Mouse (Mus musculus) liver, adult 2 months (tissue): ENCODE data around the gene Olfr750. TPM values are rescaled to one million over a fixed set of nuclear protein-coding genes. Genes with fewer than 3 reads are reported as not detected.

ENCODE experiments used
- DNase-seq: peaks from one replicate; pipeline ENCODE4 v3.0.0-alpha.2; 2011; ENCODE audit warnings: low read depth, low spot score; ENCODE audit errors: extremely low read depth
- H3K27ac ChIP-seq: fragments of 200-500 bp; replicated peaks from 2 replicates; pipeline ENCODE4 v1.5.1; 2012; ENCODE audit warnings: low read depth, mild to moderate bottlenecking, control low read depth, inconsistent platforms, low read length; ENCODE audit not compliant: insufficient read depth
- H3K27me3 ChIP-seq: fragments of 200-500 bp; 2 replicates; pipeline ENCODE4 v1.6.1; 2012; ENCODE audit warnings: mild to moderate bottlenecking, moderate library complexity, low read length, inconsistent platforms; ENCODE audit not compliant: control insufficient read depth, insufficient read depth
- H3K36me3 ChIP-seq: fragments of 200-500 bp; 2 replicates; pipeline ENCODE4 v1.6.1; 2012; ENCODE audit warnings: low read length, inconsistent platforms; ENCODE audit not compliant: control insufficient read depth, insufficient read depth
- H3K4me1 ChIP-seq: fragments of 200-500 bp; 2 replicates; pipeline ENCODE4 v1.6.1; 2011; ENCODE audit warnings: low read length; ENCODE audit not compliant: control insufficient read depth, insufficient read depth
- H3K4me3 ChIP-seq: fragments of 200-500 bp; 2 replicates; pipeline ENCODE4 v1.5.1; 2011; ENCODE audit warnings: low read depth, mild to moderate bottlenecking, control low read depth, low read length, moderate library complexity; ENCODE audit not compliant: insufficient read depth
- H3K79me2 ChIP-seq: fragments of 200-500 bp; 2 replicates; pipeline ENCODE4 v1.6.1; 2012; ENCODE audit warnings: inconsistent platforms, mild to moderate bottlenecking, low read length, moderate library complexity; ENCODE audit not compliant: control insufficient read depth, insufficient read depth
- H3K9ac ChIP-seq: fragments of 200-500 bp; 2 replicates; pipeline ENCODE4 v1.6.1; 2012; ENCODE audit warnings: low read depth, mild to moderate bottlenecking, control low read depth, inconsistent platforms, low read length
- CTCF ChIP-seq: fragments of 200-500 bp; IDR thresholded peaks from 2 replicates; pipeline ENCODE4 v1.5.1; 2011; ENCODE audit warnings: low read depth, low read length, control low read depth
- POLR2A ChIP-seq: fragments of 200-500 bp; IDR thresholded peaks from 2 replicates; pipeline ENCODE4 v1.6.1; 2011; ENCODE audit warnings: low read length, control low read depth; ENCODE audit not compliant: insufficient read depth; ENCODE audit errors: extremely low read depth
- WGBS: fragments of 180-500 bp; shearing (Covaris S2); methylation state at CpG from one replicate; pipeline ENCODE4 v1.1.7; 2018; 5-methylcytosine and 5-hydroxymethylcytosine counted together
- polyA plus RNA-seq: library from polyadenylated mRNA; depleted of rRNA; stranded (reverse); fragments of >200 nt; gene quantifications from 2 replicates; pipeline ENCODE4 v1.2.3, GENCODE M21; 2012
- total RNA-seq: library from RNA; depleted of rRNA; stranded (reverse); fragments of >200 nt; gene quantifications from 2 replicates; pipeline ENCODE4 v1.2.3, GENCODE M21; 2014

Olfr750 gene
- total and polyA plus RNA-seq, 2 experiments, result not detected

GRCm38 (mm10) chr14:51085911-51086310 is 11.7 kb upstream of the Olfr750 start:
- Histone ChIP-seq H3K4me3 (no peak overlapping the region), H3K79me2 (no peaks in the 10 kb centered on the region), H3K4me1 (peaks cover 11% of the 10 kb centered on the region), H3K9ac (no peak overlapping the region), H3K36me3 (no peaks in the 10 kb centered on the region), H3K27ac (no peak overlapping the region), H3K27me3 (no peaks in the 10 kb centered on the region)
- no peak for DNase-seq
- TF ChIP-seq CTCF (no peak), POLR2A (no peak)
- 86% methylated on average over 4 of the region's 4 CpGs for WGBS

- WGBS, result 72% methylated on average over 2 of the region's 2 CpGs
- peaks cover 11% of the 10 kb centered on the region for H3K4me1 ChIP-seq
- H3K36me3 ChIP-seq, result no peaks in the 10 kb centered on the region
- H3K27ac ChIP-seq, result no peak overlapping the region
- DNase-seq, result no peak
- no peak for TF ChIP-seq POLR2A
- no peak for TF ChIP-seq CTCF
- H3K9ac ChIP-seq, result no peak overlapping the region
- no peak overlapping the region for H3K4me3 ChIP-seq
- no peaks in the 10 kb centered on the region for H3K27me3 ChIP-seq
- H3K79me2 ChIP-seq, result no peaks in the 10 kb centered on the region
Measured at GRCm38 (mm10) chr14:51085086-51085485, 10.9 kb upstream of the Olfr750 start.

- H3K36me3 ChIP-seq, result no peaks in the 10 kb centered on the region
- H3K9ac ChIP-seq, result peak overlapping the region; percentile 17
- peak overlapping the region; percentile 43 for H3K27ac ChIP-seq
- no peaks in the 10 kb centered on the region for H3K79me2 ChIP-seq
- 14% methylated on average over 7 of the region's 7 CpGs for WGBS
- no peaks in the 10 kb centered on the region for H3K27me3 ChIP-seq
- peak; percentile 12 for DNase-seq
- no peak for TF ChIP-seq CTCF
- no peak for TF ChIP-seq POLR2A
- peaks cover 11% of the 10 kb centered on the region for H3K4me1 ChIP-seq
- H3K4me3 ChIP-seq, result peak overlapping the region; percentile 60; the same call in 1 of the 2 replicates
Measured at GRCm38 (mm10) chr14:51083805-51084204, 9.6 kb upstream of the Olfr750 start.

- Histone ChIP-seq H3K27ac (peak overlapping the region; percentile 80), H3K27me3 (no peaks in the 10 kb centered on the region)
Measured at GRCm38 (mm10) chr14:51082599-51083581, 8.7 kb upstream of the Olfr750 start.

GRCm38 (mm10) chr14:51081035-51081434 is 6.8 kb upstream of the Olfr750 start:
- DNase-seq, result peak; percentile 17
- no peak overlapping the region for H3K27ac ChIP-seq
- TF ChIP-seq CTCF, result no peak
- no peak for TF ChIP-seq POLR2A
- peaks cover 11% of the 10 kb centered on the region for H3K4me1 ChIP-seq
- H3K36me3 ChIP-seq, result no peaks in the 10 kb centered on the region
- no peak overlapping the region for H3K9ac ChIP-seq
- H3K4me3 ChIP-seq, result no peak overlapping the region
- no peaks in the 10 kb centered on the region for H3K79me2 ChIP-seq
- WGBS, result 57% methylated on average over 2 of the region's 2 CpGs
- H3K27me3 ChIP-seq, result no peaks in the 10 kb centered on the region

More at GRCm38 (mm10) chr14:51082599-51083581, 8.7 kb upstream of the Olfr750 start:
- Histone ChIP-seq H3K4me1 (peaks cover 11% of the 10 kb centered on the region), H3K36me3 (no peaks in the 10 kb centered on the region), H3K79me2 (no peaks in the 10 kb centered on the region), H3K4me3 (peak overlapping the region; percentile 60), H3K9ac (peak overlapping the region; percentile 78)
- peak; percentile 81 for DNase-seq
- WGBS, result 2% methylated on average over 40 of the region's 40 CpGs
- no peak for TF ChIP-seq CTCF
- 0 out of 2 replicates have a peak, but pooled peaks have one; percentile 12 for TF ChIP-seq POLR2A
